Mouse (Mus musculus) olfactory bulb, adult 2 months (tissue): ENCODE measurements around the gene Pgm1. TPM values are rescaled to one million over a fixed set of nuclear protein-coding genes. Genes with fewer than 3 reads are reported as not detected.

Experiments used
- H3K27ac ChIP-seq: fragments of 200-500 bp; 2 replicates; pipeline ENCODE4 v1.5.1; 2012; ENCODE audit warnings: low read depth, low read length; ENCODE audit not compliant: insufficient read depth
- H3K4me1 ChIP-seq: fragments of 200-500 bp; 2 replicates; pipeline ENCODE4 v1.6.1; 2012; ENCODE audit warnings: low read length; ENCODE audit not compliant: control insufficient read depth, insufficient read depth
- H3K4me3 ChIP-seq: fragments of 200-500 bp; 2 replicates; pipeline ENCODE4 v1.5.1; 2012; ENCODE audit warnings: mild to moderate bottlenecking, low read depth, low read length, moderate library complexity; ENCODE audit not compliant: insufficient read depth
- CTCF ChIP-seq: fragments of 200-500 bp; IDR thresholded peaks from 2 replicates; pipeline ENCODE4 v1.5.1; 2012; ENCODE audit warnings: low read depth, mild to moderate bottlenecking, low read length, moderate library complexity; ENCODE audit not compliant: insufficient read depth
- POLR2A ChIP-seq: fragments of 200-500 bp; IDR thresholded peaks from 2 replicates; pipeline ENCODE4 v1.6.1; 2012; ENCODE audit warnings: mild to moderate bottlenecking, low read depth, low read length, moderate library complexity; ENCODE audit not compliant: insufficient read depth
- WGBS: fragments of 180-500 bp; shearing (Covaris S2); methylation state at CpG from one replicate; pipeline ENCODE4 v1.1.7; 2018; 5-methylcytosine and 5-hydroxymethylcytosine counted together
- polyA plus RNA-seq: library from polyadenylated mRNA; stranded (reverse); fragments of >200 nt; gene quantifications from 2 replicates; pipeline ENCODE4 v1.2.4, GENCODE M21; 2012; ENCODE audit warnings: low replicate concordance; ENCODE audit not compliant: missing spikeins, insufficient read depth, insufficient read length

The Pgm1 gene
- polyA plus RNA-seq, 1 experiment: not detected

DNA sequence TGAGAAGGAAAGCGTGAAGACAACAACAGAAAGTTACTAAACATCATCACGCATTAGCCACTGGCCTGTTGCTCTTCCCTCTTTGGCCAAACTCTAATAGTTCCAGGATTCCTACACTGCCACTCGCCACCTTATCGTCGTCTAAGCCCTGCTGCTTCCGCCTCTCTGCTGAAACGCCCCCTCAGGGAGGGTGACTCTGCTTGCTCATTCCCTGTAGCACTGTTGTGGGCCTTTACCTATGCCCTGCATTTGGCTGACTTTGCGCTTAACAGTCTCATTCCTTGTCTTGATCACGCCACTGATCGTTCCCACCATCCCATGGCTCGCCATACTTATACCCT, 2.0 kb downstream of the Pgm1 start:
- peaks cover 6% of the 10 kb centered on the region for H3K4me1 ChIP-seq
- H3K4me3 ChIP-seq: no peak overlapping the region
- 67% methylated on average over 11 of the region's 11 CpGs for WGBS
- H3K27ac ChIP-seq: no peak overlapping the region
- TF ChIP-seq CTCF (no peak), POLR2A (no peak)

DNA sequence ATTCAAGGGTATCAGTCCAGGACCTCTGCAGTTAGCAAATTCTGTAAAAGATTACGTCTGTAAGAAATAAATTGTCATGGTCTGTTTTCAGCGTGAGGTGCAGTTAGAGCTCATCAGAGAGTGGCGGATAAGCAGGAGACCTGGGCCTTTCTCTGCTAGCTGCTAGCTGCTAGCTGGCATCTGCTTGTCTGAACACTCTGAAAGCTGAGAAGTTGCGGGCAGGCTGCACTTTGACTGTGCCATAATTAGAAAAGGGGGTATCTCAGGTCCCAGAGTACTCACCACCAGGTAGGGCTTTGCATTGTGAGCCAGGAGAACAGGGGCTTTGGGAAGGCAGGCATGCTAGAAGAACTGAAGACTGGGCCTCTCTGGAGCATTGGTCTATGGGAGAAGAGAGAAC, 2.6 kb downstream of the Pgm1 start:
- no peak for TF ChIP-seq CTCF
- TF ChIP-seq POLR2A: no peak
- H3K27ac ChIP-seq: no peak overlapping the region
- H3K4me1 ChIP-seq: peaks cover 6% of the 10 kb centered on the region
- 84% methylated on average over 4 of the region's 4 CpGs for WGBS
- no peak overlapping the region for H3K4me3 ChIP-seq

DNA sequence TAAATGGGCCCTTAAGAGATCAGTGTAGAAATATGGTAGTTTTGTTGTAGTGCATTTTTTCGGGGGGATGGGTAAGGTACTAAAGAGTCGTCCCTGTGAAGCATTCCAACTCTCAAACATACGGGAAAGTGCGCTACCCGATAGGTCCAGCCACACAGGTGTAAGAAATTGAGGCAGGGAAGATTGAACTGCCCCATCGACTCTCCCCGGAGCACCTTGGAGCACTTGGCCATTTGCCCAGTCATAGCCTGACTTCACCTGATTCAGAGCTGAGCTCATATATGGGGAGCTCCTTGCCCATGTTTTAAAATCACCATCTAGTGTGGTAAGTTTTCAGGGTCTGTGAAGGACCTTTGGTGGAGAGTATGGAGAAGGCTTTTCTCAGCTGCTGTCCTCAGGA, 5.6 kb downstream of the Pgm1 start:
- Histone ChIP-seq H3K27ac (no peak overlapping the region), H3K4me1 (peaks cover 6% of the 10 kb centered on the region), H3K4me3 (no peak overlapping the region)
- TF ChIP-seq CTCF (no peak), POLR2A (no peak)
- 95% methylated on average over 7 of the region's 7 CpGs for WGBS

DNA sequence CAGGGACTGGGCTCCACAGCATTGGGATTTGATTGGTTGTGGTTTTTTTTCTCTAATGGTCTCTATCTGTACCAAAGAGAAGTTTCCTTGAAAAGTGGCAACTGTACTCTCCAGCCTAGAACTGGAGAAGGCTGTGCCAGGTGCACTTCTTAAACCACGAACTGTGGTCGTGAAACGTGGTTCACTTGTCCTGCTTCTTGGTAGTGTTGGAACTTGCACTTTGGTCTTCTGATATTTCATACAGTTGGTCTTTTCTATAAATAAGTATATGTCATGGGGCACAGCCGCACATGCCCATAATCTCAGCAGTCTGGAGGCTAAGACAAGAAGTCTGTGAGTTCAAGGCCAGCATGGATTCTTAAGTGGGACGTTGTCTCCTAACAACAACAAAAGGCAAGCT, 7.1 kb downstream of the Pgm1 start:
- Histone ChIP-seq H3K4me3 (no peak overlapping the region), H3K27ac (no peak overlapping the region), H3K4me1 (peaks cover 2% of the 10 kb centered on the region)
- no peak for TF ChIP-seq CTCF
- TF ChIP-seq POLR2A: no peak
- WGBS: 94% methylated on average over 5 of the region's 5 CpGs

DNA sequence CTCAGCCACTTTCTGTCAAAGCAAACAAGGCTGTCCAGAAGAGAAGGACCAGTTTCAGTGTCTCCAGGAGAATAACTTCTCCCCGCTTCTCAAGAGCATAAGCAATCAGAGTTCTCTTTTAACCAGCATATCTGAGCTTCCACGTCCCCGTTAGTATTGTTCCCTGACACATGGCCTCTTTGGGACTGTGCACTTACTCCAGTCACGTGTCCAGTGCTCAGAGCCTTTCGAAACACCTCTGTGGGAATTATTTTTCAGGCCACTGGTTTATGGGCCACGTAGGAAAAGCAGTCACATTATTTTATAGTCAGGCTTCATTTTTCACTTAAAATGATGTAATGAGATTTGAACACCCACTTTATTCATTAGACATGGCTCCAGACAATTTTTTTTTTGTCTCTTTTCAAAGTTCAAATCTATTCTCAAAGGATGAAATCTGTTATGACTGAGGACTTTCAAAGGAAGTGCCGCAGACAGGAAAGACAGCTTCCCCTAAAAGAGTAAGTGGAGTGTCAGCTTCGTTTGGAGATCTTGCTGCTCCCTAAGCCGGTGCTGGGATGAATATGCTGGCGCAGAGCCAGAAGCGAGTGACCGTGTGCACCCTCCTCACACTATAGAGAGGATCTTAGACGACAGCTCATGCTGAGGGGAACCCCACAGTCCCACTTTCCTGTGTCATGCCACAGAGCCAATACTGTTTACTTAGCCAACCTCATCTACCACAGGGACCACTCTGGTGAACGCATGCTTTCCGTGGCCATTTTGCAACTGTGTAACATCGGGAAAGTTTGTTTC, 10.7 kb downstream of the Pgm1 start:
- 63% methylated on average over 16 of the region's 16 CpGs for WGBS
- Histone ChIP-seq H3K4me1 (0 out of 2 replicates have a peak, but pooled peaks cover 2% of the 10 kb centered on the region), H3K27ac (no peak overlapping the region), H3K4me3 (no peak overlapping the region)
- TF ChIP-seq CTCF: no peak

DNA sequence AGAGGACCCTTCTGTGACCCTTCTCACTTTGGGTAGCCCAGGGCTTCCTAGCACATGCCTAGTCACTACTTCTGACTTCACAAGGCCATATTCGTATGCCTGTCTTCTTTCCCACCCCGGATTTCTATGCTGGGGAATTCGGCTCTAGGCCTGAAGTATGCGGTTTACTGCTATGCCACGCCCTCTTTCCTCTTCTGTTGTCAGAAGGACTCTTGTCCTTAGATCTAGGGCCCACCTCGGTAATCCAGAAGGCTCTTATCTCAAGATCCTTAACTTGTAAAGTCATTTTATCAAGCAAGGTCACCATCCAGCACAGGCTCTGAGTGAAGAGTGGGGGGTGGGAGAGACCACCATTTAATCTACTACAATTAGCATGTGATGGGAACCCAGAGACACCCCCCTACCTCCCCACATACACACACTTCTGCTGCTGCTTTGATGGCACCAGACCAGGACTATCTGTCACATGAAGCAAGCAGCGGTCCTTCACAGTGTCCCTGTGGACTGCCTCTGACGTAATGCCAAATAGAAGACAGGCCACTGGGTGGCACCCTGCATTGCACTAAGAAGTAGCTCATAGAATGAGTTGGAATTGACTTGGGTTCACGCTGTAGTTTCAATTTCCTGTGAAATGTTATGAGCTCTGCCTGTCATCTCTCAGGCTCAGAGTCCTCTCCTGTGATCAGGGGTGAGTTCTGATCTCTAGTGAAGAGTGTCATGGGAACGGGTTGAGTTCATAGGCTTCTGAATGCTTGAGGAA, 12.6 kb downstream of the Pgm1 start:
- Histone ChIP-seq H3K4me3 (no peak overlapping the region), H3K27ac (no peak overlapping the region), H3K4me1 (0 out of 2 replicates have a peak, but pooled peaks cover 2% of the 10 kb centered on the region)
- no peak for TF ChIP-seq CTCF
- no peak for TF ChIP-seq POLR2A
- WGBS: 85% methylated on average over 10 of the region's 10 CpGs

DNA sequence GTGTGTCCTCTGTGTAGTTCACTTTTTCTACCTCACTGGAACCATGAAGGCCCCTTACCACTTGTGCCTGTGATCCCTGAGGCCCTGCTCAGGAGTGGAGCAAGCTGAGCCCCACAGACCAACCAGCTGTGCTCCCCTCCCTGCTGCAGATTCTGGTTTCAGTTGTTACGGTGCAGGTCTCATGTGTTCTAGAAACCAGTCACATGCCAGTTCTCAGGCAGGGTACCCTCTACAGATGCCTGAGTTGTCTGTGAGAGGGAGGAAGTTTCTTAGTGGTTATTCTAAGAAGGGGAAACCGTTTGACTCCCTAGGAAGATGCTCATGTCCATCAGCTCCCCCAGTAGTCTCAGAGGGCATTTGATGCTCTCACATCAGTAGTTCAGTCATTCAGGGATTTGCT, 15.4 kb downstream of the Pgm1 start:
- no peak overlapping the region for H3K27ac ChIP-seq
- no peak for TF ChIP-seq CTCF
- H3K4me3 ChIP-seq: no peak overlapping the region
- 0 out of 2 replicates have a peak, but pooled peaks cover 2% of the 10 kb centered on the region for H3K4me1 ChIP-seq
- 85% methylated on average over 2 of the region's 2 CpGs for WGBS

DNA sequence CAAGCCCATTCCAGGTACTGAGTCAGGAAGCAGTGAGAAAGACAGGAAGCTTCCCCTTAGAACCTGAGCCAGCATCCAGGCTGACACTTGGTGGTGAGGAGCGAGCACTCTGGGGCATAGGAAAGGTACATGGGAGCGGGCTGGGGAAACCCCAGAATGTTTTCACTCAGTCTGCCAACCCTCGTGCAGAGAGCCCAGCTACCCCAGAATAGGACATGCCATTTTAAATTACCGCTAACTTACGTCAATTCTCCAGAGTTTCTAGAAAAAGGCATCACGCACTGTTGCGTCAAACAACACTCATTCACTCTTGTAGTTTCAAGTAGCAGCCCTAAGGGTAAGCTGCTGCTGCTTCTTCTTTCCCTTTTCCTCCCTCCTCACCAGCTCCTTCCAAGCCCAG, 15.8 kb downstream of the Pgm1 start:
- TF ChIP-seq POLR2A: no peak
- TF ChIP-seq CTCF: no peak
- Histone ChIP-seq H3K4me1 (0 out of 2 replicates have a peak, but pooled peaks cover 2% of the 10 kb centered on the region), H3K4me3 (no peak overlapping the region), H3K27ac (no peak overlapping the region)
- 84% methylated on average over 7 of the region's 7 CpGs for WGBS

DNA sequence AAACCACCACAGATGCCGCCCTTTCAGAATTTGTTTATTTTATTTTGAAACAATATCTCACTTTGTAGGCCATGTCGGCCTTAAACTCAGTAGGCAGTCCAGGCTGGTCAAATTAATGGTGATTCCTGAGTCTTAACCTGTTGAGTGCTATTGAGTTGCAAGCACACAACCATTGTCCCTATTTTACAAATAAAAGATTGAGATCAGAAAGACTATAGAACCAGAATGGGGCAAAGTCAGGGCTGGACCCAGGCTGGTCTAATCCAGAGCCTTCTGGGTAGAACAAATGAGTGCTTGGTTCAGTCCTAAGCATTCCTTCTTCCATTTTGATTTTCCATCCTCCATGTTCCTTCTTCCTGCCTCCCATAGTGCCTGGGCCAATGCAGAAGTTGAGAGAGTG, 17.3 kb downstream of the Pgm1 start:
- Histone ChIP-seq H3K27ac (no peak overlapping the region), H3K4me3 (no peak overlapping the region), H3K4me1 (0 out of 2 replicates have a peak, but pooled peaks cover 2% of the 10 kb centered on the region)
- TF ChIP-seq CTCF: no peak
- TF ChIP-seq POLR2A: no peak
- WGBS: 86% methylated on average over 2 of the region's 2 CpGs
